In genomic region chr1:59766626-59767025, GRCm38 (mm10) we compare ENCODE assay signal across 9 mouse cellular contexts. TPM values are rescaled to one million over a fixed set of nuclear protein-coding genes. Genes with fewer than 3 reads are reported as not detected.
DNase-seq lines count a peak whose midpoint lies in the region; ATAC-seq and TF ChIP-seq lines count a peak whose summit lies in the region.
"Had no signal": no experiment of that assay in that cellular context is flagged by ENCODE, and none has a peak within 500 bp of the region (broad histone marks: within the 10 kb centered on the region; RNA-seq: fewer than 3 reads in every experiment).

No protein-coding gene starts in this region.

- ATAC-seq in embryonic facial prominence, embryonic 14.5 days (ENCODE audit: low read depth), result no peak
- no peak for ATAC-seq in hindbrain, embryonic 14.5 days (ENCODE audit: low FRiP score)
- ATAC-seq in midbrain, embryonic 11.5 days (ENCODE audit: low FRiP score), result no peak

- H3K4me2 ChIP-seq in embryonic facial prominence, embryonic 14.5 days (ENCODE audit: low read depth, low read length), result peak overlapping the region; percentile 67
- peak overlapping the region; percentile 84 for H3K4me2 ChIP-seq in hindbrain, embryonic 14.5 days (replicated peaks)
- H3K4me2 ChIP-seq in midbrain, embryonic 11.5 days, result peak overlapping the region; percentile 54

- peak overlapping the region; percentile 99 for H3K27ac ChIP-seq in gastrocnemius, adult 2 months
- H3K27ac ChIP-seq in embryonic facial prominence, embryonic 14.5 days (replicated peaks; ENCODE audit: low read depth, low read length), result no peak overlapping the region
- no peak overlapping the region for H3K27ac ChIP-seq in hindbrain, embryonic 14.5 days
- no peak overlapping the region for H3K27ac ChIP-seq in midbrain, embryonic 11.5 days (ENCODE audit: low read depth, low read length)

- no peaks in the 10 kb centered on the region for H3K27me3 ChIP-seq in embryonic facial prominence, embryonic 14.5 days (replicated peaks; ENCODE audit: control insufficient read depth, insufficient read depth, low read length)
- no peaks in the 10 kb centered on the region for H3K27me3 ChIP-seq in hindbrain, embryonic 14.5 days (ENCODE audit: control insufficient read depth, insufficient read depth, low read length)
- H3K27me3 ChIP-seq in midbrain, embryonic 11.5 days (ENCODE audit: control insufficient read depth, insufficient read depth, low read length), result no peaks in the 10 kb centered on the region

- DNase-seq in gastrocnemius, adult 2 months, result no peak
- no peak for DNase-seq in gastrocnemius, postnatal 10 days
- no peak for DNase-seq in embryonic facial prominence, embryonic 14.5 days (ENCODE audit: low spot score)
- DNase-seq in hindbrain, embryonic 14.5 days (ENCODE audit: low spot score), result no peak
- no peak for DNase-seq in midbrain, embryonic 11.5 days (ENCODE audit: low spot score, missing footprints)
- no peak for DNase-seq in cerebellum, postnatal 4 days (ENCODE audit: low spot score in 2 of 2)
- no peak for DNase-seq in kidney, adult 18-20 months
- no peak for DNase-seq in kidney, postnatal 25 days
- DNase-seq: kidney, postnatal 10 days had no signal

- TF ChIP-seq CTCF in gastrocnemius, adult 2 months (IDR thresholded peaks at IDR 0.05), result no peak

- peak overlapping the region; percentile 92 for H3K4me3 ChIP-seq in gastrocnemius, adult 2 months
- H3K4me3 ChIP-seq in embryonic facial prominence, embryonic 14.5 days (ENCODE audit: low read depth, low read length), result peak overlapping the region; percentile 38
- peak overlapping the region; percentile 34 for H3K4me3 ChIP-seq in hindbrain, embryonic 14.5 days (replicated peaks; ENCODE audit: low read length)
- H3K4me3 ChIP-seq in midbrain, embryonic 11.5 days (ENCODE audit: low read depth, low read length), result peak overlapping the region; percentile 29

- H3K9ac ChIP-seq in embryonic facial prominence, embryonic 14.5 days (ENCODE audit: low read depth, low read length), result peak overlapping the region; percentile 52
- H3K9ac ChIP-seq in hindbrain, embryonic 14.5 days, result peak overlapping the region; percentile 21
- H3K9ac ChIP-seq in midbrain, embryonic 11.5 days (ENCODE audit: low read length), result peak overlapping the region; percentile 43; the same call in 1 of the 2 replicates

- 0 out of 2 replicates have a peak, but pooled peaks cover 5% of the 10 kb centered on the region for H3K36me3 ChIP-seq in embryonic facial prominence, embryonic 14.5 days (ENCODE audit: control insufficient read depth, insufficient read depth, low read length)
- no peaks in the 10 kb centered on the region; the same call in 1 of the 2 replicates for H3K36me3 ChIP-seq in hindbrain, embryonic 14.5 days (replicated peaks; ENCODE audit: control insufficient read depth, insufficient read depth)
- H3K36me3 ChIP-seq in midbrain, embryonic 11.5 days (ENCODE audit: control insufficient read depth, insufficient read depth, low read length), result no peaks in the 10 kb centered on the region

- H3K4me1 ChIP-seq in embryonic facial prominence, embryonic 14.5 days (ENCODE audit: control insufficient read depth, insufficient read depth, low read length), result peaks cover 14% of the 10 kb centered on the region
- peaks cover 37% of the 10 kb centered on the region for H3K4me1 ChIP-seq in hindbrain, embryonic 14.5 days (replicated peaks; ENCODE audit: control insufficient read depth, insufficient read depth, low read length)
- peaks cover 13% of the 10 kb centered on the region for H3K4me1 ChIP-seq in midbrain, embryonic 11.5 days (ENCODE audit: control insufficient read depth, insufficient read depth, low read length)

- no peaks in the 10 kb centered on the region for H3K9me3 ChIP-seq in embryonic facial prominence, embryonic 14.5 days (ENCODE audit: control insufficient read depth, low read length)
- no peaks in the 10 kb centered on the region for H3K9me3 ChIP-seq in hindbrain, embryonic 14.5 days (ENCODE audit: control insufficient read depth, low read length)
- H3K9me3 ChIP-seq in midbrain, embryonic 11.5 days (ENCODE audit: control insufficient read depth, low read length), result no peaks in the 10 kb centered on the region

- intact Hi-C loops in gastrocnemius, adult 2 months (cut with DNase I), result loop anchor here (5.0 kb wide), 1 partner anchor 36 kb away; no protein-coding TSS in a partner anchor

RNA-seq across cellular contexts. Expression of gene Bmpr2, which starts 3.4 kb away (rescaled TPM):
- total RNA-seq in gastrocnemius, adult 2 months (2021), result 10 to 100 TPM; 46.8 to 47.8 TPM
- 10 to 100 TPM; 36.4 to 41.5 TPM for total RNA-seq in gastrocnemius, postnatal 10 days (2021)
- 13.9 and 15.4 TPM in 2 replicates for polyA plus RNA-seq in embryonic facial prominence, embryonic 14.5 days (2014; fragmentation: Nextera tagmentation; extraction: Ambion mirVana)
- polyA plus RNA-seq in hindbrain, embryonic 14.5 days (2014; fragmentation: Nextera tagmentation; extraction: Ambion mirVana), result 18.4 and 18.9 TPM in 2 replicates
- polyA plus RNA-seq in midbrain, embryonic 11.5 days (2014; fragmentation: Nextera tagmentation; extraction: Ambion mirVana), result 11.2 and 12.5 TPM in 2 replicates

Comparison
In these comparisons a context has a peak if more than half of its experiments do, and no peak if none do; other contexts are left out.
1. H3K4me3 ChIP-seq: peak in every context shown above with its lines; median percentile 92 in gastrocnemius, adult 2 months; 38 in embryonic facial prominence, embryonic 14.5 days; 34 in hindbrain, embryonic 14.5 days; 29 in midbrain, embryonic 11.5 days.